Mouse (Mus musculus) midbrain, embryonic 13.5 days (tissue): ENCODE results near the gene Srrm4. TPM values are rescaled to one million over a fixed set of nuclear protein-coding genes. Genes with fewer than 3 reads are reported as not detected.

Experiments used
- ATAC-seq: fragments of 200-750 bp; cut with Nextera tagmentation; 2 replicates; pipeline ENCODE4 v1.8.0; 2017; ENCODE audit warnings: mild to moderate bottlenecking, moderate TSS enrichment, moderate library complexity
- H3K27ac ChIP-seq: fragments of 300-500 bp; sonication (generic); 2 replicates; pipeline ENCODE4 v1.5.1; 2015; ENCODE audit warnings: inconsistent platforms, mild to moderate bottlenecking, moderate library complexity
- H3K27me3 ChIP-seq: fragments of 300-500 bp; sonication (generic); 2 replicates; pipeline ENCODE4 v1.6.1; 2015; ENCODE audit warnings: mild to moderate bottlenecking, inconsistent platforms
- H3K36me3 ChIP-seq: fragments of 300-500 bp; sonication (generic); 2 replicates; pipeline ENCODE4 v1.6.1; 2015; ENCODE audit warnings: mild to moderate bottlenecking, inconsistent platforms
- H3K4me1 ChIP-seq: fragments of 300-500 bp; sonication (generic); replicated peaks from 2 replicates; pipeline ENCODE4 v1.6.1; 2015; ENCODE audit warnings: inconsistent platforms
- H3K4me2 ChIP-seq: fragments of 300-500 bp; sonication (generic); replicated peaks from 2 replicates; pipeline ENCODE4 v1.6.1; 2015; ENCODE audit warnings: moderate library complexity, mild to moderate bottlenecking, inconsistent platforms
- H3K4me3 ChIP-seq: fragments of 300-500 bp; sonication (generic); replicated peaks from 2 replicates; pipeline ENCODE4 v1.5.1; 2015; ENCODE audit warnings: mild to moderate bottlenecking, inconsistent platforms
- H3K9ac ChIP-seq: fragments of 300-500 bp; sonication (generic); replicated peaks from 2 replicates; pipeline ENCODE4 v1.6.1; 2015; ENCODE audit warnings: mild to moderate bottlenecking, inconsistent platforms
- H3K9me3 ChIP-seq: fragments of 300-500 bp; sonication (generic); 2 replicates; pipeline ENCODE4 v1.6.1; 2016; ENCODE audit warnings: mild to moderate bottlenecking, inconsistent platforms
- WGBS: fragments of 180-500 bp; shearing (Covaris S2); methylation state at CpG from one replicate; pipeline ENCODE4 v1.1.7; 2015; 5-methylcytosine and 5-hydroxymethylcytosine counted together
- polyA plus RNA-seq: library from polyadenylated mRNA; unstranded; fragments of >200 nt; fragmentation: Nextera tagmentation; extraction: Ambion mirVana; gene quantifications from 2 replicates; pipeline ENCODE4 v1.2.1, GENCODE M21; 2015

Gene Srrm4
- polyA plus RNA-seq, 1 experiment from 2014 or later: 22.5 TPM

DNA sequence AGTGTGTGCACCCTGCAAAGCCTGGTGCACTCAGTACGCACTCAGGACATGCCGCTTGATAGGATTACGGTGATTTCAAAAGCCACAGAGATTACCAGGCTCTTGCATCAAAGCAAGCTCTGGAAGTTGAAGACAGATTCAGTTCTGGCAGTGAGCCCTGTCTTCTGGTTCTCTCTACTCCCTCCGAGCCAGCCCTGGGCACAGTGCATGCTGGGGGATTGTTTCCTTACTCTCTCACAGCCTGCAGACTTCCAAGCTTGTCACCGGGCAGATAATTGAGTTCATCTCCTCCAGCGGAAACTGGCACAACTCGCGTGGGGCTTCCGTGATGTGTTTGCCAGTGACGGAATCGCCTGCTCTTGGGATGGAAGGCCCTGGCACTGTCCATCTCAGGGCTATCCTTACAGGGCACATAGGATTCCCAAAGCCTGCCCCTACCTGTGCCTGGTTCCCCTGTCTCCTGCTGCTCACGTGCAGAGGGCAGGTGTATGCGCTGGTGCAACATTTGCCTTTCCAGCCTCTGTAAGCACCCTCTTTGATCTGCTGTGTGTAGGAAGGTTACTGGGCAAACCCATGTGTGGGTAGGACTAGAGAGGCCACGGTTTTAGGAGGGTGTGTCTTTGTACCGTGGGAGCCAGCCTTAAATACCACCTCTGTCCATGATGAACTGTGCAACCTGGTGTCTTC is 201.6 kb downstream of the Srrm4 start:
- Histone ChIP-seq H3K36me3 (no peaks in the 10 kb centered on the region), H3K4me1 (peaks cover 14% of the 10 kb centered on the region), H3K9me3 (no peaks in the 10 kb centered on the region), H3K27me3 (no peaks in the 10 kb centered on the region), H3K9ac (no peak overlapping the region; the same call in 1 of the 2 replicates), H3K4me2 (no peak overlapping the region), H3K27ac (peak overlapping the region; percentile 57; the same call in 1 of the 2 replicates), H3K4me3 (no peak overlapping the region)
- WGBS: 47% methylated on average over 15 of the region's 15 CpGs
- peak; percentile 95 for ATAC-seq

- H3K36me3 ChIP-seq: no peaks in the 10 kb centered on the region
- no peak overlapping the region for H3K9ac ChIP-seq
- H3K4me2 ChIP-seq: no peak overlapping the region
- H3K27ac ChIP-seq: peak overlapping the region; percentile 57; the same call in 1 of the 2 replicates
- H3K4me1 ChIP-seq: peaks cover 14% of the 10 kb centered on the region
- H3K27me3 ChIP-seq: no peaks in the 10 kb centered on the region
- ATAC-seq: no peak
- 58% methylated on average over 4 of the region's 4 CpGs for WGBS
- H3K9me3 ChIP-seq: no peaks in the 10 kb centered on the region
- H3K4me3 ChIP-seq: no peak overlapping the region
These were observed 202.3 kb downstream of the Srrm4 start for GRCm38 (mm10) chr5:116389321-116389720.

Other genes with a start within 250 kb of the Srrm4 start
- gene Hspb8, start 169.0 kb downstream of the Srrm4 start, polyA plus RNA-seq: 2.9 and 4.3 TPM in 2 replicates